Mouse (Mus musculus): ENCODE measurements around the gene Rtl9. TPM values are rescaled to one million over a fixed set of nuclear protein-coding genes. Genes with fewer than 3 reads are reported as not detected.

The Rtl9 gene
- polyA plus RNA-seq (2012; rRNA removed): 0.02 and 0.05 TPM in 2 replicates

- DNase-seq (ENCODE audit: low read depth in 1 of 2, low spot score in 2 of 2): no peak
- TF ChIP-seq CTCF (IDR thresholded peaks at IDR 0.05; ENCODE audit: extremely low read depth, insufficient read depth, insufficient read length, insufficient replicate concordance) (peak; percentile 13; the same call in 1 of the 2 replicates), POLR2A (IDR thresholded peaks at IDR 0.05; ENCODE audit: low read depth, low read length) (no peak)
- H3K27ac ChIP-seq (ENCODE audit: insufficient read depth, low read length): no peak within 1 kb of the TSS
- 100% methylated on average over 1 of the region's 1 CpGs for WGBS
- H3K36me3 ChIP-seq (ENCODE audit: control insufficient read depth, insufficient read depth, low read length): no peaks in the 10 kb centered on the region
- H3K4me1 ChIP-seq (ENCODE audit: control insufficient read depth, insufficient read depth, insufficient read length): no peaks in the 10 kb centered on the region
- H3K4me3 ChIP-seq (ENCODE audit: extremely low read depth, insufficient read depth, insufficient read length): no peak within 1 kb of the TSS
- no peaks in the 10 kb centered on the region for H3K27me3 ChIP-seq (ENCODE audit: control insufficient read depth, insufficient read depth, low read length)
Measured at GRCm38 (mm10) chrX:143099044-143099754, at the start of gene Rtl9. Gene Rtl9 (plus strand): TSS chrX:143099594.

GRCm38 (mm10) chrX:143051478-143051877 lies 47.9 kb upstream of the Rtl9 start:
- H3K36me3 ChIP-seq (ENCODE audit: control insufficient read depth, insufficient read depth, low read length): no peaks in the 10 kb centered on the region
- H3K4me1 ChIP-seq (ENCODE audit: control insufficient read depth, insufficient read depth, insufficient read length): no peaks in the 10 kb centered on the region
- peak in 1 of 2 experiments; percentile 7 for DNase-seq (ENCODE audit: low read depth in 1 of 2, low spot score in 2 of 2)
- H3K27me3 ChIP-seq (ENCODE audit: control insufficient read depth, insufficient read depth, low read length): no peaks in the 10 kb centered on the region
- H3K4me3 ChIP-seq (ENCODE audit: extremely low read depth, insufficient read depth, insufficient read length): no peak overlapping the region
- TF ChIP-seq CTCF (IDR thresholded peaks at IDR 0.05; ENCODE audit: extremely low read depth, insufficient read depth, insufficient read length, insufficient replicate concordance) (peak; percentile 20; the same call in 1 of the 2 replicates), POLR2A (IDR thresholded peaks at IDR 0.05; ENCODE audit: low read depth, low read length) (no peak)
- no peak overlapping the region for H3K27ac ChIP-seq (ENCODE audit: insufficient read depth, low read length)

GRCm38 (mm10) chrX:143051921-143052320 lies 47.5 kb upstream of the Rtl9 start:
- no peak overlapping the region for H3K27ac ChIP-seq (ENCODE audit: insufficient read depth, low read length)
- no peaks in the 10 kb centered on the region for H3K27me3 ChIP-seq (ENCODE audit: control insufficient read depth, insufficient read depth, low read length)
- H3K4me3 ChIP-seq (ENCODE audit: extremely low read depth, insufficient read depth, insufficient read length): no peak overlapping the region
- H3K4me1 ChIP-seq (ENCODE audit: control insufficient read depth, insufficient read depth, insufficient read length): no peaks in the 10 kb centered on the region
- no peaks in the 10 kb centered on the region for H3K36me3 ChIP-seq (ENCODE audit: control insufficient read depth, insufficient read depth, low read length)
- no peak for TF ChIP-seq CTCF (IDR thresholded peaks at IDR 0.05; ENCODE audit: extremely low read depth, insufficient read depth, insufficient read length, insufficient replicate concordance)
- no peak for TF ChIP-seq POLR2A (IDR thresholded peaks at IDR 0.05; ENCODE audit: low read depth, low read length)
- no peak for DNase-seq (ENCODE audit: low read depth in 1 of 2, low spot score in 2 of 2)
- 77% methylated on average over 4 of the region's 4 CpGs for WGBS

- Histone ChIP-seq H3K36me3 (ENCODE audit: control insufficient read depth, insufficient read depth, low read length) (no peaks in the 10 kb centered on the region), H3K4me3 (ENCODE audit: extremely low read depth, insufficient read depth, insufficient read length) (no peak overlapping the region), H3K4me1 (ENCODE audit: control insufficient read depth, insufficient read depth, insufficient read length) (no peaks in the 10 kb centered on the region; the same call in 1 of the 2 replicates), H3K27ac (ENCODE audit: insufficient read depth, low read length) (no peak overlapping the region), H3K27me3 (ENCODE audit: control insufficient read depth, insufficient read depth, low read length) (no peaks in the 10 kb centered on the region)
- 16% methylated on average over 12 of the region's 12 CpGs for WGBS
- peak; percentile 83 for TF ChIP-seq CTCF (IDR thresholded peaks at IDR 0.05; ENCODE audit: extremely low read depth, insufficient read depth, insufficient read length, insufficient replicate concordance)
- TF ChIP-seq POLR2A (IDR thresholded peaks at IDR 0.05; ENCODE audit: low read depth, low read length): no peak
- peak in 1 of 2 experiments; percentile 38 for DNase-seq (ENCODE audit: low read depth in 1 of 2, low spot score in 2 of 2)
Measured at GRCm38 (mm10) chrX:143058829-143059228, 40.6 kb upstream of the Rtl9 start.

- TF ChIP-seq CTCF (IDR thresholded peaks at IDR 0.05; ENCODE audit: extremely low read depth, insufficient read depth, insufficient read length, insufficient replicate concordance): no peak
- no peak for TF ChIP-seq POLR2A (IDR thresholded peaks at IDR 0.05; ENCODE audit: low read depth, low read length)
- 69% methylated on average over 11 of the region's 11 CpGs for WGBS
- H3K27me3 ChIP-seq (ENCODE audit: control insufficient read depth, insufficient read depth, low read length): no peaks in the 10 kb centered on the region
- no peak for DNase-seq (ENCODE audit: low read depth in 1 of 2, low spot score in 2 of 2)
- H3K4me3 ChIP-seq (ENCODE audit: extremely low read depth, insufficient read depth, insufficient read length): no peak overlapping the region
- H3K4me1 ChIP-seq (ENCODE audit: control insufficient read depth, insufficient read depth, insufficient read length): no peaks in the 10 kb centered on the region; the same call in 1 of the 2 replicates
- no peak overlapping the region for H3K27ac ChIP-seq (ENCODE audit: insufficient read depth, low read length)
- no peaks in the 10 kb centered on the region for H3K36me3 ChIP-seq (ENCODE audit: control insufficient read depth, insufficient read depth, low read length)
Measured at GRCm38 (mm10) chrX:143062641-143063355, 36.6 kb upstream of the Rtl9 start.

- no peak overlapping the region for H3K4me3 ChIP-seq (ENCODE audit: extremely low read depth, insufficient read depth, insufficient read length)
- H3K27me3 ChIP-seq (ENCODE audit: control insufficient read depth, insufficient read depth, low read length): no peaks in the 10 kb centered on the region
- H3K4me1 ChIP-seq (ENCODE audit: control insufficient read depth, insufficient read depth, insufficient read length): no peaks in the 10 kb centered on the region; the same call in 1 of the 2 replicates
- DNase-seq (ENCODE audit: low read depth in 1 of 2, low spot score in 2 of 2): no peak
- WGBS: 79% methylated on average over 7 of the region's 7 CpGs
- H3K36me3 ChIP-seq (ENCODE audit: control insufficient read depth, insufficient read depth, low read length): no peaks in the 10 kb centered on the region
- TF ChIP-seq POLR2A (IDR thresholded peaks at IDR 0.05; ENCODE audit: low read depth, low read length) (no peak), CTCF (IDR thresholded peaks at IDR 0.05; ENCODE audit: extremely low read depth, insufficient read depth, insufficient read length, insufficient replicate concordance) (no peak)
- no peak overlapping the region for H3K27ac ChIP-seq (ENCODE audit: insufficient read depth, low read length)
Measured at GRCm38 (mm10) chrX:143063780-143064179, 35.6 kb upstream of the Rtl9 start.
